Comparison of ENCODE assay signal across 8 mouse cellular contexts in genomic region chrX:139997740-139998690, GRCm38 (mm10). TPM values are rescaled to one million over a fixed set of nuclear protein-coding genes. Genes with fewer than 3 reads are reported as not detected.
DNase-seq lines count a peak whose midpoint lies in the region; ATAC-seq and TF ChIP-seq lines count a peak whose summit lies in the region.

Gene Rbm41 (minus strand): TSS chrX:139998595.

- POLR2A ChIA-PET in Patski (lab: Charles Lee), result no interaction called here

- H3K27ac ChIP-seq in hindbrain, embryonic 16.5 days (ENCODE audit: low read depth, low read length), result peak within 1 kb of the TSS; percentile 33; the same call in 1 of the 2 replicates

- H3K27me3 ChIP-seq in Patski, result no peaks in the 10 kb centered on the region
- no peaks in the 10 kb centered on the region for H3K27me3 ChIP-seq in hindbrain, embryonic 16.5 days (replicated peaks; ENCODE audit: control insufficient read depth, insufficient read depth, low read length)

- no peak for TF ChIP-seq CTCF in Patski (IDR thresholded peaks at IDR 0.05)

- in situ Hi-C loops in Patski (cut with MboI; ENCODE audit: low pct_unique_long_range_greater_than_20kb), result no loop called here

- peak within 1 kb of the TSS; percentile 63 for H3K9ac ChIP-seq in hindbrain, embryonic 16.5 days (ENCODE audit: low read depth, low read length)

- ATAC-seq in Patski, result peak; percentile 95
- ATAC-seq in hindbrain, embryonic 16.5 days, result peak; percentile 97

- peak; percentile 22 for DNase-seq in Patski (ENCODE audit: low read depth, low spot score)
- DNase-seq in cerebellum, postnatal 10 days, result peak; percentile 53 to 59
- DNase-seq in frontal cortex, postnatal 14 days (ENCODE audit: low spot score in 2 of 2), result peak; percentile 4 to 11
- DNase-seq in left cerebral cortex, adult 11 months (ENCODE audit: low spot score), result peak; percentile 22
- peak; percentile 71 for DNase-seq in lung, postnatal 36 days
- peak; percentile 78 for DNase-seq in retina, postnatal 1 day
- DNase-seq in urinary bladder, postnatal 25 days (ENCODE audit: low spot score), result peak; percentile 14

- H3K36me3 ChIP-seq in hindbrain, embryonic 16.5 days (ENCODE audit: control insufficient read depth, insufficient read depth, low read length), result no peaks in the 10 kb centered on the region

- peak within 1 kb of the TSS; percentile 56 for H3K4me3 ChIP-seq in hindbrain, embryonic 16.5 days (ENCODE audit: low read length)

- H3K9me3 ChIP-seq in hindbrain, embryonic 16.5 days (ENCODE audit: control insufficient read depth, low read length), result no peaks in the 10 kb centered on the region

- peak within 1 kb of the TSS; percentile 60 for H3K4me2 ChIP-seq in hindbrain, embryonic 16.5 days (ENCODE audit: low read length)

- CTCF ChIA-PET in Patski (lab: Charles Lee), result no interaction called here

- no peaks in the 10 kb centered on the region for H3K4me1 ChIP-seq in hindbrain, embryonic 16.5 days (ENCODE audit: control insufficient read depth, insufficient read depth, low read depth, low read length)

- WGBS in hindbrain, embryonic 16.5 days, result 10% methylated on average over 24 of the region's 25 CpGs

RNA-seq across cellular contexts. Expression of gene Rbm41, which starts in this region (rescaled TPM):
- polyA plus RNA-seq in Patski (2021), result 8.3 TPM
- 3.1 and 4.5 TPM in 2 replicates for polyA plus RNA-seq in hindbrain, embryonic 16.5 days (2015; fragmentation: Nextera tagmentation; extraction: Ambion mirVana)

Comparison
In these comparisons a context has a peak if more than half of its experiments do, and no peak if none do; other contexts are left out.
1. Peak in every context shown above with its lines: DNase-seq, ATAC-seq, H3K4me3 ChIP-seq and H3K27ac ChIP-seq.
2. DNase-seq: peak in every context shown above with its lines; median percentile 78 in retina, postnatal 1 day; 71 in lung, postnatal 36 days; 56 in cerebellum, postnatal 10 days; 22 in Patski; 22 in left cerebral cortex, adult 11 months; 14 in urinary bladder, postnatal 25 days; 8 in frontal cortex, postnatal 14 days.